Mouse (Mus musculus): ENCODE data around the gene Gm43738. TPM values are rescaled to one million over a fixed set of nuclear protein-coding genes. Genes with fewer than 3 reads are reported as not detected.
A peak's percentile ranks its signal among the peaks of the same experiment; 100 is the strongest.

Gm43738 gene
- total RNA-seq, 1 experiment, result not detected

DNA sequence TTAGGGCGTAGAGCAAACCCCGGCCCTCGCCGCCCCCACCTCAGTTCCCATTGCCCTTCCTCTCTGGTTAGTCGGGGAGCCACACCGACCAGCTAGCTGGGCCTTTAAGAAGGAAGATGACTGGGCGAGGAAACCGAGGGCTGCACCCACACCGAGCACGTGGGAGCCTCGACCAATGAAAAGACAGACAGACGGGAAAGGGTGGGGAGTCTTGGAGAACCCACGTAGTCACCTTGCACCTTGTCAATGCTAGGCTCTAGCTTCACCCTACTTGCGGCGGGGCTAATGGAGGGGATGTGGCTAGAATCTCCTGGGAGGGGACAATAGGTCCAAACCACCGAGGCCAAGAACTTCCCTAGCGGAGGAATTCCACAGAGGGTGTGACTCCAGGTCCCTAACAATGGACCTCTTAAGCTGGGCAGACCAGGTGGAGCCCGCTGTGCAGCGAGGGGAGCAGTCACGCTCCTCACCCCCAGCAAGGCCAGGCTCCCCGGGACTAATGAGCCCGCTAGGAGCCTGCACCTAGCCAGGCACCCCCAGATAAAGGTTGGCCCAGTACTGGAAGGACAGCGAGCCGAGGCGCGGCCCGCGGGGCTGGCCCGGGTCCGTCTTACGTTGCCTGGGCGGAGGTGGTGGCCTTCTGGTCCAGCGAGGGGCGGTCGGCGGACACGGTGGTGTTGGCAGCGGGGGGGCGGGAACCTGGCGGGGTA lies 10.9 kb downstream of the Gm43738 start:
- H3K36me3 ChIP-seq (ENCODE audit: control insufficient read depth, insufficient read depth, low read length, poor library complexity, severe bottlenecking), result peaks cover 12% of the 10 kb centered on the region; the same call in 1 of the 2 replicates
- peak overlapping the region; percentile 47 for H3K9ac ChIP-seq (ENCODE audit: insufficient read depth, low read depth, low read length, poor library complexity, severe bottlenecking)
- no peak for TF ChIP-seq ZC3H11A (IDR thresholded peaks at IDR 0.05; ENCODE audit: borderline replicate concordance, low read depth, low read length)
- no peak for TF ChIP-seq ZNF384 (IDR thresholded peaks at IDR 0.05; ENCODE audit: low read depth, low read length)
- TF ChIP-seq HCFC1 (IDR thresholded peaks at IDR 0.05; ENCODE audit: borderline replicate concordance, insufficient read depth, low read length), result no peak
- no peak for TF ChIP-seq MAFK (IDR thresholded peaks at IDR 0.05; ENCODE audit: insufficient read depth, low read depth, low read length)
- no peak for TF ChIP-seq CHD2 (IDR thresholded peaks at IDR 0.05; ENCODE audit: low read depth, low read length)
- peak; percentile 78 for DNase-seq (ENCODE audit: low read depth, low spot score)
- H3K9me3 ChIP-seq (ENCODE audit: control insufficient read depth, insufficient read depth, low read depth, low read length), result no peaks in the 10 kb centered on the region
- peaks cover 3 to 33% of the 10 kb centered on the region in 2 experiments; a peak in 2 of 4 replicates for H3K4me1 ChIP-seq (ENCODE audit: control insufficient read depth in 2 of 2, insufficient read depth in 2 of 2, low read length in 2 of 2, poor library complexity in 1 of 2)
- H3K4me3 ChIP-seq (ENCODE audit: insufficient read depth in 1 of 2, low read depth in 1 of 2, low read length in 2 of 2, poor library complexity in 1 of 2, severe bottlenecking in 1 of 2), result peak overlapping the region; percentile 78 to 82
- H3K27ac ChIP-seq (ENCODE audit: insufficient read depth, low read depth, low read length, poor library complexity, severe bottlenecking), result no peak overlapping the region
- in situ Hi-C loops (cut with MboI; ENCODE audit: low sequenced_read_pairs in 2 of 2, unreplicated experiment in 2 of 2), result no loop called here

DNA sequence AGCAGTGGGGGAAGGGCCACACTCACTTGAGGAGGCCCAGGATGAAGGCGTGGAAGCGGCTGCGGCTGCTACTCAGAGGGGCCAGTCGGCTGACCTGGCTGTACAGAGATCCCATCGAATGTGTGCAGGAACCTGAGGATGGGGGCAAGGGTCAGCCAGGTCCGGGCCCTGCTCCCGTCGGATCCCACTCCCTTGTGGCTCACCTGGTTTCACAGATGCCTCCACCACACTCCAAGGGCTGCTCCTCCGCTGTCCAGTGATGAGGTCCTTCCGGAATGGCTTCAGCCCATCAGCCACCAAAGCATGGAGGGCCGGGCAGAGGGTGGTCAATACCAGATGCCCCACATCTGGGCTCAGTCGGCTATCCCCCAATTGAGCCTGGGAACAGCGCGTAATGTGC lies 11.9 kb downstream of the Gm43738 start:
- Histone ChIP-seq H3K9ac (ENCODE audit: insufficient read depth, low read depth, low read length, poor library complexity, severe bottlenecking) (no peak overlapping the region), H3K9me3 (ENCODE audit: control insufficient read depth, insufficient read depth, low read depth, low read length) (no peaks in the 10 kb centered on the region), H3K4me3 (ENCODE audit: insufficient read depth in 1 of 2, low read depth in 1 of 2, low read length in 2 of 2, poor library complexity in 1 of 2, severe bottlenecking in 1 of 2) (no peak overlapping the region), H3K4me1 (ENCODE audit: control insufficient read depth in 2 of 2, insufficient read depth in 2 of 2, low read length in 2 of 2, poor library complexity in 1 of 2) (peaks cover 3 to 32% of the 10 kb centered on the region in 2 experiments; a peak in 2 of 4 replicates), H3K36me3 (ENCODE audit: control insufficient read depth, insufficient read depth, low read length, poor library complexity, severe bottlenecking) (peaks cover 2% of the 10 kb centered on the region; the same call in 1 of the 2 replicates), H3K27ac (ENCODE audit: insufficient read depth, low read depth, low read length, poor library complexity, severe bottlenecking) (no peak overlapping the region)
- TF ChIP-seq HCFC1 (IDR thresholded peaks at IDR 0.05; ENCODE audit: borderline replicate concordance, insufficient read depth, low read length), result no peak
- TF ChIP-seq ZNF384 (IDR thresholded peaks at IDR 0.05; ENCODE audit: low read depth, low read length), result no peak
- TF ChIP-seq MAFK (IDR thresholded peaks at IDR 0.05; ENCODE audit: insufficient read depth, low read depth, low read length), result no peak
- TF ChIP-seq ZC3H11A (IDR thresholded peaks at IDR 0.05; ENCODE audit: borderline replicate concordance, low read depth, low read length), result no peak
- TF ChIP-seq CHD2 (IDR thresholded peaks at IDR 0.05; ENCODE audit: low read depth, low read length), result no peak
- in situ Hi-C loops (cut with MboI; ENCODE audit: low sequenced_read_pairs in 2 of 2, unreplicated experiment in 2 of 2), result no loop called here
- no peak for DNase-seq (ENCODE audit: low read depth, low spot score)

DNA sequence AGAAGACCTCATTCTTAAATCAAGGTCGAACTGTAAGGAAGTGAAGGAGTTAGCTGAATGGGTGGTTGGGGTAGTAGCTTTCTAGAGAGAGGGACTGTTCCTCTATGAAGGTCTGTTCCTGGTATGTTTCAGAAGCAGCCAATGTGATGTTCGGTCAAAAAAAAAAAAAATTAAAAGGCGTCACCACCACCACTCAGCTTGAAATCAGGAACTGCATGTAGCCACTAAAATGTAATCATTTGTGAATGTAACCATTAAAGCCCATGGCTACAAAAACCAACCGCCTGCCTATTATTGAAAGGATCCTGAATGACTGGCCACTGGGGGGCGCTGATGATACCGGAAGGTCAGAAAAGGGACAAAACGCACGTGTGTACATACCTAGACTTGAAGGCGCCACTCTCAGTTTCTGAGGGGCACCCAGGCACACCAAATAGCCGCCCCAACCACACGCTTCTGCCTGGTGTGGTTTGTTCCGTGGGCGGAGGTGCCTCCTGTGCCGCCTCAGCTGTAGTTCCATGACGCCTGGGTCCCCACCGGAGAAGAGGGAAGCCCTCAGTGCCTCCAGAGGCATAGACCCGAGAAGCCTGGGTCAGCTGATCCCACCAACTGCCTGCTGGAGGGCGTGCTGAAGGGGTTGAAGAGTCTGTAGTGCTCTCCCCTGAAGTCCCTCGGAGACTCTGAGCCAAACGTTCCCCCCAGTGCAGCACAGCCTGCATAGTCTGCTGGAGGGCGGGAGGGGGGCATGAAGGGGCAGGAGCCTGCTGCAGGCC lies 13.4 kb downstream of the Gm43738 start:
- H3K9me3 ChIP-seq (ENCODE audit: control insufficient read depth, insufficient read depth, low read depth, low read length), result no peaks in the 10 kb centered on the region
- peak overlapping the region in 1 of 2 experiments; percentile 10; a peak in 1 of 4 replicates for H3K4me3 ChIP-seq (ENCODE audit: insufficient read depth in 1 of 2, low read depth in 1 of 2, low read length in 2 of 2, poor library complexity in 1 of 2, severe bottlenecking in 1 of 2)
- in situ Hi-C loops (cut with MboI; ENCODE audit: low sequenced_read_pairs in 2 of 2, unreplicated experiment in 2 of 2), result no loop called here
- H3K36me3 ChIP-seq (ENCODE audit: control insufficient read depth, insufficient read depth, low read length, poor library complexity, severe bottlenecking), result no peaks in the 10 kb centered on the region; the same call in 1 of the 2 replicates
- H3K4me1 ChIP-seq (ENCODE audit: control insufficient read depth in 2 of 2, insufficient read depth in 2 of 2, low read length in 2 of 2, poor library complexity in 1 of 2), result peaks cover 3 to 23% of the 10 kb centered on the region in 2 experiments; a peak in 2 of 4 replicates
- peak overlapping the region; percentile 69 for H3K9ac ChIP-seq (ENCODE audit: insufficient read depth, low read depth, low read length, poor library complexity, severe bottlenecking)
- no peak overlapping the region for H3K27ac ChIP-seq (ENCODE audit: insufficient read depth, low read depth, low read length, poor library complexity, severe bottlenecking)
- no peak for TF ChIP-seq ZNF384 (IDR thresholded peaks at IDR 0.05; ENCODE audit: low read depth, low read length)
- 0 out of 2 replicates have a peak, but pooled peaks have one; percentile 7 for TF ChIP-seq ZC3H11A (IDR thresholded peaks at IDR 0.05; ENCODE audit: borderline replicate concordance, low read depth, low read length)
- DNase-seq (ENCODE audit: low read depth, low spot score), result peak; percentile 87

- no peak for DNase-seq (ENCODE audit: low read depth, low spot score)
- TF ChIP-seq HCFC1 (IDR thresholded peaks at IDR 0.05; ENCODE audit: borderline replicate concordance, insufficient read depth, low read length), result no peak
- no peak for TF ChIP-seq ZC3H11A (IDR thresholded peaks at IDR 0.05; ENCODE audit: borderline replicate concordance, low read depth, low read length)
- no peak for TF ChIP-seq CHD2 (IDR thresholded peaks at IDR 0.05; ENCODE audit: low read depth, low read length)
- TF ChIP-seq ZNF384 (IDR thresholded peaks at IDR 0.05; ENCODE audit: low read depth, low read length), result no peak
- TF ChIP-seq MAFK (IDR thresholded peaks at IDR 0.05; ENCODE audit: insufficient read depth, low read depth, low read length), result no peak
- Histone ChIP-seq H3K4me3 (ENCODE audit: insufficient read depth in 1 of 2, low read depth in 1 of 2, low read length in 2 of 2, poor library complexity in 1 of 2, severe bottlenecking in 1 of 2) (no peak overlapping the region), H3K27ac (ENCODE audit: insufficient read depth, low read depth, low read length, poor library complexity, severe bottlenecking) (no peak overlapping the region), H3K4me1 (ENCODE audit: control insufficient read depth in 2 of 2, insufficient read depth in 2 of 2, low read length in 2 of 2, poor library complexity in 1 of 2) (peaks cover 0 to 15% of the 10 kb centered on the region in 2 experiments; a peak in 1 of 4 replicates), H3K36me3 (ENCODE audit: control insufficient read depth, insufficient read depth, low read length, poor library complexity, severe bottlenecking) (no peaks in the 10 kb centered on the region; the same call in 1 of the 2 replicates), H3K9me3 (ENCODE audit: control insufficient read depth, insufficient read depth, low read depth, low read length) (no peaks in the 10 kb centered on the region), H3K9ac (ENCODE audit: insufficient read depth, low read depth, low read length, poor library complexity, severe bottlenecking) (no peak overlapping the region)
- in situ Hi-C loops (cut with MboI; ENCODE audit: low sequenced_read_pairs in 2 of 2, unreplicated experiment in 2 of 2), result no loop called here
Measured at GRCm38 (mm10) chr3:89084654-89085190, 16.2 kb downstream of the Gm43738 start.

Data from ES-E14 (cell line).